Mouse (Mus musculus): Measurements from ENCODE around the gene Dnhd1. TPM values are rescaled to one million over a fixed set of nuclear protein-coding genes. Genes with fewer than 3 reads are reported as not detected.
"Not testable (repeated sequence)": the region's sequence is repeated elsewhere in the genome, so short reads cannot be mapped to it uniquely, and the experiment has no call there.

Gene Dnhd1
- total RNA-seq, 2 experiments from 2014 or later, result 0.45 to 0.72 TPM

DNA sequence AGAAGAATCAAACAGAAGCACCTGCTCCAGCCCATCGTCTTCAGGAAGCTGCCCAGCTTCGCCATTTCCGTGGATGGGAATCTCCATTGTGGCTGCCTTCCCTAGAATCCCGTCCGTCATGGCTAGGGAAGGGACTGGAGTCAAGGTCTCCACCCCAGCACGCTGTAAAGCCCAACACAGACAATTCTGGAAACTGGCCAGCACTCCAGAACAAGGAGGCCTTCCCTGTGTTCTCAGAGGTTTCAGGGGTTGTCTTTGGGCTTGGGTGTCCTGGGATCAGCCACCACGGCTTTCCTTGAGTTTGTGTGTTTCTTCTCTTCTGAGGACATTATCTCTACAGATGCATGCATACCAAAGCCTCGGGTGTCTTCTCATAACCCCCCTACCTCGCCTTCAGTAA, 11.3 kb upstream of the Dnhd1 start:
- intact Hi-C loops (cut with DNase I), result loop anchor here (5.0 kb wide), 1 partner anchor 98 kb away; the partner anchor contains the start of genes Ilk and Rrp8
- DNase-seq, result peak; percentile 54 to 67

DNA sequence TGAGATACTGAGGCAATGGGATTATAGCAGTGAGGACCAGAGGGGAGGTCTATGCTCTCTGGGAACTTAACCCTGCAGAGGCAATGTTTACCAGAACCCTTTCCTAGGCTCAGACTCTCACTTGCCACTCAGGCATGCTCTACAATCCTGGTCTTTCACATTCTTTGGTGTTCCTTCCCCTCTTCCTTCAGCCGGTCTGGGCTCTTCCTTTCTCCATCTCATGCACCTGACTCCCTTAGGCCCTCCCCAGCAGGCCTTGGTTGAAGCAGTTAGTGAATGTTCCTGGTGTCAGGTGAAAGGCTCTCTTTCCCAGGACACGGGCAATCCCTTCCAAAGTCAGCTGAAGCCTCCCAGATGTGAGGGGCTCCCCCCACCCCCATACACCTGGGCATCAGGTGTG, 10.9 kb upstream of the Dnhd1 start, which contains the start of gene Timm10b:
TSS of gene Timm10b (plus strand) at position 301 of the 400 bp plus-strand sequence.
- DNase-seq, result no peak
- intact Hi-C loops (cut with DNase I), result loop anchor here (2.0 to 5.0 kb wide), 3 partner anchors 85 to 173 kb away; partner anchors contain the start of genes Ilk, Mrpl17, Rrp8 and Smpd1

DNA sequence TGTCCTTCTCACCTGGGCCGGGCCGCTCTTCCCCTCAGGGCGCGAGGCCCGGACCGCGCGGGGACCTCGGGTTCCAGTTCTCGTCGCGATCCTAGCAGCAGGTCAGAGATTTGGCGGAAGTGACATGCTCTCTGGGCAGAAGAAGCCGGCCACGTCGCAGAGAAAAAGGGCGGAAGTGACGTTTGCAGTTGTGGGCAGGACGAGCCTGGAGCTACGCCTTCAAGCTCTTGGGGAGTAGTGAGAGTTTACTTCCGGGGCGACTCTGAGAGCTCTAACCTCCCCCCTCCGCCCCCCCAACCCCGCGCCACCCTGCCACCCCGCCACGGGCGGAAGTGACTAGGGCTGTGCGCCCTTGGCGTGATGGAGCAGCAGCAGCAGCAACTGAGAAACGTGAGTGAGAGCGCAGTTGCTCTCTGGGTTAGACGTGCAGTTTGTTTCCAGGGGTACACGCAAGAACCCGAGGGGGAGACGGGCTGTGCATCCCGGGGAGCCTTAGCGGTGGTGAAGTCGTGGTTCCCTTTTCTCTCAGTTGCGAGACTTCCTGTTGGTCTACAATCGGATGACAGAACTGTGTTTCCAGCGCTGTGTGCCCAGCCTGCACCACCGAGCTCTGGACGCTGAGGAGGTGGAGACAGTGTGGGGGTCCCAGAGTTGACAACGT, 10.3 kb upstream of the Dnhd1 start, which contains the start of the genes Arfip2 and Gm45799:
TSS of gene Arfip2 (minus strand) at position 184 of the 661 bp plus-strand sequence.
TSS of gene Gm45799 (plus strand) at position 320 of the 661 bp plus-strand sequence.
- intact Hi-C loops (cut with DNase I), result loop anchor here (2.0 to 5.0 kb wide), 2 partner anchors 86 to 172 kb away; partner anchors contain the start of genes Mrpl17 and Smpd1
- peak; percentile 98 to 99 for DNase-seq

DNA sequence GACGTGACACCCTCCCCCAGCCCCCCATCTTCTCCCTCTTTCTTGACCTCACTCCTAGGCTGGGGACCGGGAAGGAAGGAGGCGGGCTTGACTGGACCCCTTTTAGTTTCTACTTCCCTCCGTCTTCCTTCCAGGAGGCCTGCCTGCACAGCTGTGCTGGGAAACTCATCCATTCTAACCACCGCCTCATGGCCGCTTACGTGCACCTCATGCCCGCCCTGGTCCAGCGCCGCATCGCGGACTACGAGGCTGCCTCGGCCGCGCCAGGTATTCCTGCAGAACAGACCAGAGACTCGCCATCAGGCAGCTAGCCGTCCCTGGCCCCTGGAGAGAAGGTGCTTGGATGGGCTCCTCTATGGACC, 9.8 kb upstream of the Dnhd1 start:
- intact Hi-C loops (cut with DNase I), result loop anchor here (2.0 to 5.0 kb wide), 2 partner anchors 86 to 171 kb away; partner anchors contain the start of genes Mrpl17 and Smpd1
- no peak for DNase-seq

DNA sequence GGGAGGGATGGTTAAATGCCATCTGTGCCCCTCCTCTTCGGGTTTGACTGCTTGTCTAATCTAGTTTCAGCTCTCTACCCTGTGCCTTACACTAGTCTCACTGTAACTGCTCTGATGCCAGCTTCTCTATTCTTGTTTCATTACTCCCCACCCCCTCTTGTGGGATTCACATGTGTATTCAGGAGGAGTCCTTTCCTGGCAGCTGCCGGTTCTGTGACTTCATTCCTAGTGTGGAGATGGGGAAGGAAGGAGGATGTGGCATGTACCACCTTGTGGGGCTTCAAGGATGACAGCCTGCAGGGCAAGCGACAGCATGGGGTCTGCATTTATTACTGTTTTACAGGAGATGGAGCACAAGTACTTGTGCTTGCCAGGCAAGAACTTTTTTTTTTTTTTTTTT, 8.7 kb upstream of the Dnhd1 start:
- intact Hi-C loops (cut with DNase I), result loop anchor here (2.0 to 5.0 kb wide), 2 partner anchors 87 to 170 kb away; partner anchors contain the start of genes Mrpl17 and Smpd1
- peak in 1 of 2 experiments; percentile 31 for DNase-seq

DNA sequence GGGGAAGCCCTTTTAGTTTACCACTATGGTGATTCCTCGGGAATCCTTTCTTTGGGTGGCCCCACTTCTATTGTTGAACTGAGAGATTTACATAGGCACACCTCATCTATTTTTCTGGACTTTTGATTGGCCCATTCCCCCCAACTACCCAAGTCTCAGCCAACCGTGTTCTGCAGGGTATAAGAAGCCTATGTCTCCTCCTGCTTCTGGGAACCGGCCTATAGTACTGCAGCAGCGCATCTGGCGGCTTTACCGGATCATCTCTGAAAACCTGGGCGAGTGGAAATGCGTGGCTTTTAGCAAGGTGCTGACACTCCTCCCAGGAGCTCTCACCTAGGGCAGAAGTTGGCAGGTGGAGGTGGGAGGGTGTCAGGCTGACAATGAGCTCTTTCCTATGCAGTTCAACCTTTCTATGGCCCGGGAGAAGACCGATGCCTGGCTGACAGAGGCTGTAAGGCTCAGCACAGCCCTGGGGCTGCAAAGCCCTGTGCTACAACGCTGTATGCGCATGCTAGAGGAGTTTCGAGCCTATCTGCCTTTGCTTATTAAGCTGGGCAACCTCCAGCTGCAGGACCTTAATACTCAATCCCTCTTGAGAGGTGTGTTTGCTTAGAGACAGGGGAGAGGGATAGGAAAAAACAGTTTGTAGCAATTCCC, 35.0 kb downstream of the Dnhd1 start:
- DNase-seq, result no peak
- intact Hi-C loops (cut with DNase I), result loop anchor here (10.0 kb wide), 1 partner anchor 81 kb away; the partner anchor contains the start of gene Hpx

DNA sequence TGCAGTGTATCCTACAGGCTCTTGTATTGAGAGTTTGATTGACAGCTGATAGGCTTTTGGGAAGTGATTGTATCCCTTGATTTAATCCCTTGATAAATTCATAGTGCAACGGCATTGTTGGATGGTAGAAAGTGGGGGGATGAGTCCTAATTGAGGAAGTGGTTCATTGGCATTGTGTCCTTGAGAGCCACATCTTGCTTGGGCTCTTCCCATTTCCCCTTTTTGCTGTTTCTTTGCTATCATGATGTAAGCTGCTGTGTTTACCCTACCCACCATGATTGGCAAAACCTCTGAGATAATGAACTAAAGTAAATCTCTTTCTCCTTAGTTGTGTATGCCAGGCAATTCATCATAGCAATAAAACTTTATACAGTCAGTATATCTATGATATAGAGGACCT, 40.2 kb downstream of the Dnhd1 start:
- intact Hi-C loops (cut with DNase I), result no loop called here
- no peak for DNase-seq

DNA sequence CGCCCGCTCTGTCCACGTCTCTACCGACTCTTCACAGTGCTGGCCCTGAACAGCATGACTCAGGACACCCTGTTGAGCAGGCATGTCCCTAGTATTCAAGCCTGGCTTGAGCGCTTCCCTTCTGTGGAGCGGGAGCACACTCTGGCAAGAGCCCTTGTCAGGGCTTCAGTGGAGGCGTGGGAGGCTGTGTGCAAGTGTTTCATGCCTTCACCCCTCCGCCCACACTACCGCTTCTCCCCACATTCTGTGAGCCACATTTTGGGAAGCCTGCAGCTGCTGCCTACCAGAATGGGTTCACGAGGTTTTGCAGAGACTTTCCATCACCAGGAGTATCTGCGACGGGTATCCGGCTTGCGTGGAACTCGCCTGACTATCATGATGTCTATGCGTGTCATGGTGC, 52.6 kb downstream of the Dnhd1 start:
- no peak for DNase-seq
- intact Hi-C loops (cut with DNase I), result no loop called here

DNA sequence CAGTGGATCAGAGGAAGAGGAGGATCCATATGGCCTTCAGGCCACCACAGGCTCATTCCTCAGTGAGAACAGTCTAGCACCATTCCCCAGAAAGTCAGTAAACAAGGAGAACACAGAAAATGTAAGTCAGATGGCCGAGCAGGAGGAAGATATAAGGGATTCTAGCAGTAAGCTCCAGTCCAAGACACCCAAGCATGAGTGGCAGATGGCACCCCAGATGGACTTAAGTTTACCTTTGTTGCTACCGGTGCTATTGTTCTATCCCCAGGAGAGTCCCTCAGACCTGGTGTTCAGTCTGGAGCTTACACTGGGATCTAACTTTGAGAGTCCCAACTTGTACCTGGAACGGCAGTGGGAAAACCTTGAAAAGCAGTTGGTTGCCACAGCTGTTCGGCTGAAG, 53.2 kb downstream of the Dnhd1 start:
- intact Hi-C loops (cut with DNase I), result no loop called here
- DNase-seq, result no peak

DNA sequence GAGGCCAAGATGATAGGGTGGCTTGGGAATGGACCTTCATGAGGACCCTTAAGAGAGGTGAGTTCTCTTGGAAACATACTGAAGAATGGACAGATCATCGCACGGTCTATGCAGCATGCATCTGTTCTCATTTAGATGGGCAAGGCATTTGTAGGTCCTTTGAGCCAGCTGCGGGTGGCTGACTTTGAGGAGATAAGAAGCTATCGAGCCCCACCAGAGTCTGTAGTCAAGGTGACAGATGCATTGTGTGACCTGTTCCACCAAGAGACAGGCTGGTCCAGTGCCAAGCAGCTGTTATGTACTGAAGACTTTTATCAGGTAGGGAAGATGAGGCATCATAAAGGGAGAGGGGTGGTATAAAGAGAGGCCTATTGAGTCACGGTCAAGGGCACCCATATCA, 58.1 kb downstream of the Dnhd1 start:
- intact Hi-C loops (cut with DNase I), result no loop called here
- no peak for DNase-seq

DNA sequence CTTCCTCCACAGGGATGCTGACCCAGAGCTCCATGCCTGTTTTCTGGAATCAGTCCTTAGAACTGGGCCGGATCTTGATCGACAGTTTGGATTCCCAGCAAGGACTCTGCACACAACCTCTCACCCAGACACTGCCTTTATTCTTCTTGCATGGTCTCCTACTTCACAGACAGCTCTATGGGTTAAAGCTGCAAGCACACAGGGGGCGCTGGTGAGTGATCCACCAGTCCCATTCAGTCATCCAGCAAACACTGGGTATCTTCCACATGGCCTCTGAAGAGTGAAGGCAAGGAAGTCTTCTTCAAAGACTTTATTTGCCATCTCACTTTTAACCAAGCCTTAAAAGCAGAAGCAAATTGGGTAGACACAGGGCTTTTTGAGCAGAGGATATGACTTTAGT, 64.7 kb downstream of the Dnhd1 start:
- intact Hi-C loops (cut with DNase I), result no loop called here
- no peak for DNase-seq

DNA sequence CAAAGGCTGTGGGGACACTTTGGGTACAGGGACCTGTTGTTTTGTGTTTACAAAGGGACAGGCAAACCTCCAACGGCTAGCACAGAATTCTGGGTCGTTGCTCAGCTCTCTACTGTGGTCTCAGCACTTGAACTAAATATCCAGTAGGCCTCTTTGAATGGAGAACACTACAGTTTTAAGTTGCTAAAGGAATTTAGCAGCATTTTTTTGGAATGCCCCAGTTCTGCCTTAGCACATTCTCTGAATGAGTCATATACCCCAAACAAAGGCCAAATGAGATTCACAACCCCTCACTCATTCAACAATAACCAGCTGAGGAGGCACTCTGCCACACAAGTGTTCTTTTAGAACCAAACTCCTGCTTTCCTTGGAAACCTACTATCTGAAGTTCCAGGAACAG, 71.3 kb downstream of the Dnhd1 start:
- no peak for DNase-seq
- intact Hi-C loops (cut with DNase I), result no loop called here

DNA sequence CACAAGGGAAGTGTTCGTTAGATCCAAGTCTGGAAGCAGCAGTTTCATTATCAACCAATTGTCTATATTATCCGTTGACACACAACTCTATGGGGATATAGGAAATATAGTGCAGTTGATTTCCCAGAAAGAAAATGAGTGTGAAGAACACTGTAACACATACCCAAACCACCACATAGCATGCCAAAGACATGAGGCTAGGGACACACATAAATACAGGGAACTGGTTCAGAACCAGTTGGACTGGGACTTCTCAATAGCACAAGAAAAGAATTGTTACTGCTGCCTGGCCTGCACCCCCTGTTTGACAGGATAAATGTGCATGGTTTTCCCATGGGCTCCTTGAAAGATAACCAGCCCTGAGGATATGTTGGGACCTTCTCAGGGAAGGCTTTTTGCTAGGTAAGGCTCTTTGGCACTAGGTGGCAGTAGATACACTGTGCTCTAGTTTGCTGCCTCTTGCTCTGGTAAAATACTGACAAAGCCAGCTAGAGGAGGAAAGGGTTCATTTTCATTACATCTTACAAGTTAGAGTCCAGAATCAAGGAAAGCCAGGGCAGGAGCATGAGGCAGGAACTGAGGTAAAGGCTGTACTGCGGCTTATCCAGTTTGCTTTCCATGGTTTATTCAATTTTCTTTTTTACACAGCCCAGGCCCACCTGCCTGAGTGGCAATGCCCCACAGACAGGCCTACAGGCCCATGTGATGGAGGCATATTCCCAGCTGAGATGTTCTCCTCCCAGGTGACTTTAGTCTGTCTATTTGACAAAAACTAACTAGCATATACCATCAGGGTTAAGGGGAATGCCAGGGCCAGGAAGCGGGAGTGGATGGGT, 75.7 kb downstream of the Dnhd1 start:
- DNase-seq, result peak; percentile 63 to 72
- intact Hi-C loops (cut with DNase I), result loop anchor here (1.0 to 2.0 kb wide), 2 partner anchors 84 to 92 kb away; partner anchors contain the start of gene Mrpl17

DNA sequence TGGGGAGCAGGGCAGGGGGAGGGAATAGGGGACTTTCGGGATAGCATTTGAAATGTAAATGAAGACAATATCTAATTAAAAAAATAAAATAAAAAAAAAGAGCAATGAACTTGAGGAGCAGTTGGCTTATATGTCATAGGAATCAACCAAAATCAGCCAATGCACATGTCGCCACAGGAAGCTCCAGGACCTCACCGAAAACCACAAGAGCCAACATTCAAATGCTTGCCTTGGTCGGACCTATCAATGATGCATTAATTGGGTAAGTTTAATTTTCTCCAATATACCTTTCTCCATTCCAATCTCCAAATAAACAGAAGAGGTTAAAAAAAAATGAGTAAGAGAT, 76.3 kb downstream of the Dnhd1 start:
- no peak for DNase-seq
- intact Hi-C loops (cut with DNase I), result loop anchor here (1.0 to 2.0 kb wide), 2 partner anchors 84 to 91 kb away; partner anchors contain the start of gene Mrpl17

DNA sequence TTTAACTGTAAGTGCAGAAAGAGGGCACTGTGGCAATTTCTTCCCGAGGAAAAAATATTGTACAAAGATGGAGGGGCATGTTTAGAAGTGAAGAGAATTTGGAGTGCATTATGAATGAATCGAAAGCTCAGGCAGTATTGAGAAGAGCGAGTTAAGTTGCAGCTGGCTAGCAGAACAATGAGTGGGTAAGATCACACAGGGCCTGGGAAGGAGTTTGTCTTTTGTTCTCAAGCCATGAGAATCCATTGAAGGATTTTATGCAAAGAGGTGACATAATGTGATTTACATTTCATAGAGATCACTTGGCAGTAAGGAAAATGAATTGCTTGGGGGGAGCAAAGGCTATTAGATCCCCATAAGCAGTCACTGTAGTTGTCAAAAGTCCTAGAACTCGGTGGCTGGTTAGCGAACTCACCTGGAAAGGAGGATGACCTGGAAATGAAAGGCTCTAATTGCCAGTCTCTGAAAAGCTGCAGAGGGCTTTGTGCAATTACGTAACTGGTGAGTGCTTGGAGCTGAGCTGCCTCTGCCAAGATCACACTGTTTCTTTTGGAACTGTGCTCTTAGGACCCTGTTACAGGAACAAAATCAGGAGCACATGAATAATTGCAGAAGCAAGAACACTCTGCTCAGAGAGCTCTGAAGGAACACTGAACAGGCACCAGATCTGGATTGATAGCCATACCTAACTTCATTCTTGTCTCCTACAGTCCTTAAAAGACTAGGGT, 78.2 kb downstream of the Dnhd1 start:
- intact Hi-C loops (cut with DNase I), result no loop called here
- no peak for DNase-seq

DNA sequence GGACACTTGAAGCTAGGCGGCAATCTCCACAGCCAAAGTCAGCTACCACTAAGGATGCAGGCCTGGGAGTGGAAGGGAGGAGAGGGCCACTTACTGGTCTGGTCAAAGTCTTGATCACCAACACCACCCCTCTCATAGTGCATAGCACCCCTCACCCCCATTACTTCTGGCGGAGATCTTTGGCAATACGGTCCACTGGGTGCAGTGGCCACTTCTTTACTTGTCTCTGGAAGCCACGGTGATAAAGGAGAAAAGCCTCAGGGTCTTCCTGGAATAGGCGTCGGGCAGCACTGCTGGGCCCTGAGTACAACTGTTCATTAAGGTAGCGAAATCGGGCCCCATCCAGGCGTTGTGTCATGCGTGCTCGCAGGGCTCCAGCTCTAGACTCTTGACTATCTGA, 83.2 kb downstream of the Dnhd1 start:
- no peak for DNase-seq
- intact Hi-C loops (cut with DNase I), result loop anchor here (5.0 to 10.0 kb wide), 2 partner anchors 182 to 801 kb away; partner anchors contain the start of gene Smpd1

DNA sequence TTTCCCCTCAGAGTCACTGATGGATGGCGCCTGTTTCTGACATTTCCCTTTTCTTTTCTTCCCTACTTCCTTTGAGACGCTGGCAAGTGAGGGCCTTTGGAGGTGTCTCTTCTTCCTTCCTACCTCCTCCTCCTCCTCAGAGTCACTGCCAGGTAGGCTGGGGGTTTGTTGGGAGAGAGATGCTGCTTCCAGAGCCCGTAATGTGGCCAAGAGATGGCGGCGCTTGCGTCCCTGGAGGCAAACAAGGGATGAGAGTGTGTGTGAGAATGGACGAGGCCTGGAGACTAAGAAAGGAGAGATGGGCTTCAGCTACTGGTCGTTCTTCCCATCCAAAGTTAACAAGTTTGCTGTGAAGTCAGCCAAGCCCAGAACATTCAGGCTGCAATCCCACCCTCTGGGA, 84.2 kb downstream of the Dnhd1 start:
- no peak for DNase-seq
- intact Hi-C loops (cut with DNase I), result loop anchor here (5.0 to 10.0 kb wide), 5 partner anchors 57 to 800 kb away; partner anchors contain the start of gene Smpd1

DNA sequence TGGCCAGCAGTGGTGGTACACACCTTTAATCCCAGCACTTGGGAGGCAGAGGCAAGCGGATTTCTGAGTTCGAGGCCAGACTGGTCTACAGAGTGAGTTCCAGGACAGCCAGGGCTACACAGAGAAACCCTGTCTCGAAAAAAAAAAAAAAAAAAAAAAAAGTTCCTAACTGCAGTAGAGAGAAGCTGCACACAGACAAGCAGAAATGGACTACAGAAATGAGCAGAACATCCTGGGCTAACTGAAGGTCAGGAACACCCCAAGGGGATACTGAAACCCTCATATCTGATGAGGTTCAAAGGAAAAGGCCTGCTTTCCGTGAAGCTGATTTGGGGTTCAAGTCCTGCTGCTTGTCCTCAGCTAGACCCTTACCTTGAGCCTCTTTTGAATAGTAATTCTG, 84.8 kb downstream of the Dnhd1 start:
- not testable (repeated sequence) for DNase-seq
- intact Hi-C loops (cut with DNase I), result loop anchor here (5.0 to 10.0 kb wide), 4 partner anchors 57 to 799 kb away; no protein-coding TSS in a partner anchor

DNA sequence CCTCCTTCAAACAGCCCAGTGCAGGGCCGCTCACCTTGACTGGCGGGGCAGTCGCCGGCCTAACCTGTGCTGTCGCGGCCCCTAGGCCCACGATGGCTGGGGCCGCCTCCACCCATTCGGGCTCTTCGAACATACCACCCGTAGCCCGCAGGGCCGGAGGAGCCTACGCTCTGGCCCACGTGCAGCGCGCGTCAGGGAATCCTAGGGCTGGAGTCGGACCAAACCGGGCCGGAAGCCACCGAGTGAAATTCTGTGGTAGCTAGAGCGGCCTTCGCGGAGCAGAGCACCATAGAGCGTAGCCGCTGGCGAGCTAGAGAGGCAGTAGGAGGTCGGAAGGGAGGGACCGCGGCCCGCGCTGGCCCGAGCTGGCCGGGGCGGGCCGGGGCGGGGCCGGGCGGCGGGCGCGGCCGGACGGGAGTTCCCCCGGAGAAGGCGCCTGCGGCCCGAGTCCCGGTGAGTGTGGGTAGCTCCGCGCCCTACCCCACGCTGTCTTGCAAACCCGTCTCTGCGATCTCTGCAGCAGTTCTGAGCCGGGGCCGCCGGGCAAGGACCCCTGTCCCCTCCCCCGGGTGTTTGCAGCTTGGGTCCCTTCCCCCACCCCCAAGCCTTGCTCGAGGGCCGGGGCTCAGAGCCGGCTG, 85.8 kb downstream of the Dnhd1 start, which contains the start of gene Ilk:
TSS of gene Ilk (plus strand) at position 329 of the 638 bp plus-strand sequence.
- intact Hi-C loops (cut with DNase I), result loop anchor here (2.0 to 10.0 kb wide), 5 partner anchors 56 to 798 kb away; partner anchors contain the start of gene Mrpl17
- DNase-seq, result peak; percentile 96 to 97

All from heart, postnatal 10 days (tissue).